Mouse (Mus musculus) layer of hippocampus, adult 9-10 months (tissue): ENCODE data around the gene Them7.

ENCODE experiments used
- DNase-seq: peaks from one replicate; pipeline ENCODE4 v3.0.0; 2022; ENCODE audit warnings: low spot score

Them7 gene

GRCm38 (mm10) chr2:105416660-105417348, 192.7 kb downstream of the Them7 start:
- no peak for DNase-seq

GRCm38 (mm10) chr2:105417663-105418062, 193.5 kb downstream of the Them7 start:
- no peak for DNase-seq

GRCm38 (mm10) chr2:105418629-105419227, 194.6 kb downstream of the Them7 start:
- DNase-seq: no peak

GRCm38 (mm10) chr2:105427447-105427846, 203.3 kb downstream of the Them7 start:
- DNase-seq: no peak

GRCm38 (mm10) chr2:105428029-105428428, 203.9 kb downstream of the Them7 start:
- DNase-seq: peak; percentile 39

GRCm38 (mm10) chr2:105428467-105428866, 204.3 kb downstream of the Them7 start:
- no peak for DNase-seq
